Mouse (Mus musculus): ENCODE measurements around the gene Enox2. TPM values are rescaled to one million over a fixed set of nuclear protein-coding genes. Genes with fewer than 3 reads are reported as not detected.

Gene Enox2
- total RNA-seq, 2 experiments from 2014 or later = 9.5 to 10.0 TPM

- Histone ChIP-seq H3K4me3 (no peak overlapping the region), H3K27ac (no peak overlapping the region)
- no peak for DNase-seq (ENCODE audit: extremely low spot score in 1 of 2, low spot score in 2 of 2)
- no peak for TF ChIP-seq CTCF (IDR thresholded peaks at IDR 0.05)
- intact Hi-C loops (cut with DNase I) = loop anchor here (10.0 kb wide), 1 partner anchor 50 kb away; no protein-coding TSS in a partner anchor
These were observed 303.6 kb downstream of the Enox2 start for GRCm38 (mm10) chrX:48984451-48984850.

Other genes with a start within 250 kb of the Enox2 start
- gene Arhgap36, start 175.7 kb upstream of the Enox2 start, total RNA-seq (2021) = 1 to 10 TPM; 1.6 to 1.7 TPM